Mouse (Mus musculus) thymus, postnatal 14 days (tissue): ENCODE measurements around the gene Ttc22.

Source experiments
- DNase-seq: peaks from one replicate; pipeline ENCODE4 v3.0.0; 2021

Ttc22 gene

DNA sequence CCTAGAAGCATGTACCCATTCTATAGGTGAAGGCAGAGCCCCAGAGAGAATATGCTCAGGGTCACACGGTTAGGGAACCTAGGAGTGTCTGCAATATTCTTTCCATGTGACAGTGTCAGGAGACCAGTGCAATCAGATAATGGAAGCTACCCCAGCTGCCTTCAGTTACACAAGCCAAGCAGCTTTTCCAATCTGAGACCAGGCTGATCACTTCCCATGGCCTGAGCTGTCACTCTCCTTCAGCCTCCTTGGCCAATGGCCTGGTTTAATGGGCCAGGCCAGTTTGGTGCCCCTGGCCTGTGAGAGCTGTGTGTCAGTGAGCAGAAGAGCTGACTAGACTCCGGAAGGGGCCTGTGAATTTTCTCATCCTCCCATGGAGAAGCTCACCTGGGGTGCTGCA is 43.0 kb downstream of the Ttc22 start:
- DNase-seq: no peak

DNA sequence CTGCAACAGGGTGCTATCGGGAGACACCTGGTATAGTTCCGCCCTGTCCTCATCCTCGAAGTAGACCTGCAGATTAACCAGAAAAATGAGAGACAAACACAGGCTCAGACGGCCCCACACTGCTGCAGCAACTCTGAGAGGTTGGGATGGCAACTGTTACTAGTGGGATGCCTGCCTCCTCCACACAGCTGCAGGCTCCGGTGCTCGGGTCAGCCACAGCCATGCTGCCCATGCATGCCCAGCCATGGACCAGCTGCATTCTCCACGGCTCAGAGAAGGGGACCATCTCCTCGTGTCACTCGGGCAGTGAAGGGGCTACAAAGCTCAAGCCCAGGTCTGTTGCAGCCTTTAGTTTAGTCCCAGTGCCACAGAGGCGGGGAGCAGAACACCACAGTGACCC is 43.4 kb downstream of the Ttc22 start:
- DNase-seq: no peak

DNA sequence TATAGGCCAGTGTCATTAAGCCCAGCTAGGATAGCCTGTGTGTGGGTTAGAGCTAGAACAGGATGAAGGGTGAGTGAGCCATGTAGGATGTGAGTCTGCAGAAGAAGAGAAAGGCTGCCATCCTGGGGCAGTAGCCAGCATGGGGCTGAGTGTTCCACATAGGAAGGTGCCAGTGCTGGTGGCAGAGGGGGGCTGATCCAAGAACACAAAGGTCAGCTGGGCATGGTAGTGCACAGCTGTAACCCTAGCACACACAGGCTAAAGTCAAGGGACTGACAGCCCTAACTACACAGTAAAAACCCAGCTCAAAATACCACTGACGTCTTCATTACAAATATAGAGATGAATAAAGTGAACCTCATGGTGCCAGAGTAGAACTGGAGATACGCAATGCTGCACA is 44.3 kb downstream of the Ttc22 start:
- DNase-seq: no peak

DNA sequence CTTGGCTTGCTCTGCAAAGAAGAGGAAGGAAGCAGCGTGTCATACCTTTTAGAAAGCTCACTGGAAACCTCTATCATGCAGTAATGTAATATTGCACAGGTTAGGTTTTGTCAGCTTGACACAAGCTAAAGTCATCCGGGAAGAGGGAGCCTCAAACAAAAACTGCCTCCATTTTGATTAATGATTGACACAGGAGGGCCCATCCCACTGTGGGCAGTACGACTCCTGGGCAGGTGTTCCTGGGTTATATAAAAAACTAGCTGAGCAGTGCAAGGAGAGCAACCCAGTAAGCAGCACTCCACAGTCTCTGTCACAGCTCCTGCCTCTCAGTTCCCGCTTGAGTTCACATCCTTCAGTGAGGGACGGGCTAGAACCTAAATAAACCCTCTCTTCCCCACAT is 54.5 kb downstream of the Ttc22 start:
- no peak for DNase-seq

DNA sequence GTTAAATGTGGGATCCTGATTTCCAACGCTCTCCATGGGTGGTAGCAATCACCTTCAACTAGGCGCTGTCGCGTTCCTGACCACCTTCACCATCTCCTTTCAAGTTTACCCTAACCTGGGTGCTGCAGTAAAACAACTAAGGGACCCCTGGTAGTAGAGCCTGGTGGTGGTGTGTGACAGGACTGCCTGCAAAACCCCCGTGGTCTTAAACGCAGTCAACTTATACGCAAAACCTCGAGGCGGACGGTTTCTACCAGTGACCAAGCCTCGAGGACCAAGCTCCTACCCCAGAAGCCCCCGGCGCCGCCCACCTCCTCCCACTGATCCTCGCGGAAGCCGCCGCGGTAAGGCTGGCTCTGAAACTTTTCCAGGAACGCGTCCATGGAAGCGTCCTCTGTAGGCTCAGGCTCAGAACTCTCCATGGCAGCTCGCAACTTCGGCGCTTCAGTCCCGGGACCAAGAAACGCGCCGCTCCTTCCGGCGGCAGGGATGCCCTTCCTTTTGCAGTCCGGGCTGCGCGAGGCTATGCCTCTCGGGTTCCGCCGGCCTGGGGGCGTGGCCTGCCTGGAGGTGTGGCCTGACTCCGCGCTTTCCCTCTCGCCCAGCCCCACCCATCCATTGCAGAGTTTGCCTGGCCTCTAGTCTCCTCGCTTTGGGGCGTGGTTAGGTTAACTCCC is 56.3 kb downstream of the Ttc22 start, which contains the start of gene Ttc4:
TSS of gene Ttc4 (minus strand) at position 503 of the 677 bp plus-strand sequence.
- peak; percentile 93 for DNase-seq

DNA sequence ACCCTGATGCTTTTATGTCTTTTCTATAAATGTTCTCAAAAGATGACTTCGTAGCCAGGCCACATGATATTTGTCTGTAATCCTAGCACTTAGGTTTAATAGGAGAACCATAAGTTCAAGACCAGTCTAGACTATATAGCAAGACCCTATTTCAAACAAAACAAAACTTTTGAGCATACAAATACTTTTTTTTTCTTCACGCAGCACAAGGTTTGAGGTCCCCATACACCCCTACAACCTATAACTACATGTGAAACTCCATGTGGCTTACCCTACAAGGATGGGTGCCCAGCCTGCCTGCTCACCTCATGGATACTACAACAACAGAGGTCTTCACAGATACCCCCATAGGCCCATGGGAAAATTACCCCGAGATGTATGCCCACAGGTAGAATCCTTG is 56.9 kb downstream of the Ttc22 start:
- DNase-seq: no peak

DNA sequence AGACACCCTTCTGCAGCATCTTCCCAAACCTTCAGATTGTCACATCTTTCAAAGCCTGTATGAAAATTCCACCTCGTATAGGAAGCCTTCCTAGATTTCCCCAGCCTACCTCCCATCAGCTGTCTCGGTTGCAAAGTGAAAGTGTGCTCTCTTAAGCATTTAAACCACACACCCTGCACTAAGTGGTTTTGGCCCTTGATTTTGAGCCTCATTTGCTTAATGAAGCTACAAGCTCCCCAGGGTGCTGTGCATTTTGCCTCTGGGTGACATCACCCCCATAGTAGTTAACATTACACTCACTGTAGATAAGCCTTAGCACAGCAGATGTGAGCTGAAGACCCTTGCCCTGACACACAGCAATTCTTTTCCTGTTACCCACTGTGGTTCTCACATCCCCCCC is 58.7 kb downstream of the Ttc22 start:
- no peak for DNase-seq

DNA sequence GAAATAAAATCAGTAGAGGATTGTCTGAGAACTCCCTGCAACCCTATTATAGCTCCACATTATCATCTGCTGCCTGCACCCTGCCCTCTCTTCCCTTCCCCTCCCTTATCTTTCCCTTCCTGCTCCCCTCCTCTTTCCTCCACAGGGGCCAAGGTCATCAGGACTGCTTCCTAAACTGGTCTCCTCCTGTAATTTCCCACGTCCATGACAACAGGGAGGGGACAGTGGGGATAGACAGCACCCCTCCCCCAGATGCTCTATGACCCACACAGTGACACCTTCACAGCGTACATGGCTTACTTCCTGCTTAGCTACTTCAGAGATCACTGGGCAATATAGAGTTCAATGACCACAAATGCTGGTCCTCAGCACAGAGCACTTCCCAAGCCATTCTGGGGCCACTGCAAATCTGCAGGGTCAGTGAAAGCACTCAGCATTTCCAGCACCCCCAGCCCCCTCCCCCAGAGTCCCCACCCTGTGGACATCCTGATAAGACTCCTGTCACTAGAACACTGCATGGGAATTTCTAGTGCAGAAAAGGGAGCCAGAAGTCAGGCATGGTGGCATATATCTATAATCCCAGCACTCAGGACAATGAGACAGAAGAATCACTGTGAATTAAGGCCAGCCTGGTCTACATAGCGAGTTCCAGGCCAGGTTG is 66.5 kb downstream of the Ttc22 start:
- DNase-seq: no peak
